Mouse (Mus musculus): ENCODE results near the gene Rasal1.

Gene Rasal1

GRCm38 (mm10) chr5:120622198-120622851, 26.3 kb upstream of the Rasal1 start:
- DNase-seq (ENCODE audit: low spot score): no peak

- DNase-seq (ENCODE audit: low spot score): no peak
These were observed 24.2 kb upstream of the Rasal1 start for GRCm38 (mm10) chr5:120624427-120624826.

GRCm38 (mm10) chr5:120626399-120626798, 22.2 kb upstream of the Rasal1 start:
- DNase-seq (ENCODE audit: low spot score): no peak

GRCm38 (mm10) chr5:120627515-120628300, 20.9 kb upstream of the Rasal1 start:
- no peak for DNase-seq (ENCODE audit: low spot score)

DNA sequence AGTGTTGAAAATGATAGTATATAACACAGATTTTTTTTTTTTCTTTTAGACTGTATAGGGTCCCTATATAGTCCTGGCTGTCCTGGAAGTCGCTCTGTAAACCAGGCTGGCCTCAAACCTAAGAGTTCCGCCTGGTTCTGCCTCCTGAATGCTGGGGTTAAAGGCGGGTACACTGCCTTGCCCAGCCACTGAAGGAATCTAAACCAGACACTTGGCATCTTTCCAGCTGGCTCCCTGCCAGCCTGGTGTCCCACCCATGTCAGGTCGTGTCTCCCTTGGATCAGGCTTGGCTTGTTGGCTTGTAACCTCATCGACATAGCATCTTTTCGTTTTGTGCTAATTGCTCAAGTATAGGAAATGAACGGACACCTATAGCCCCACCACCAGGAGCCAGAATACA, 20.0 kb upstream of the Rasal1 start:
- no peak for DNase-seq (ENCODE audit: low spot score)

GRCm38 (mm10) chr5:120631128-120631527, 17.5 kb upstream of the Rasal1 start:
- no peak for DNase-seq (ENCODE audit: low spot score)

GRCm38 (mm10) chr5:120631892-120632291, 16.7 kb upstream of the Rasal1 start:
- no peak for DNase-seq (ENCODE audit: low spot score)

DNA sequence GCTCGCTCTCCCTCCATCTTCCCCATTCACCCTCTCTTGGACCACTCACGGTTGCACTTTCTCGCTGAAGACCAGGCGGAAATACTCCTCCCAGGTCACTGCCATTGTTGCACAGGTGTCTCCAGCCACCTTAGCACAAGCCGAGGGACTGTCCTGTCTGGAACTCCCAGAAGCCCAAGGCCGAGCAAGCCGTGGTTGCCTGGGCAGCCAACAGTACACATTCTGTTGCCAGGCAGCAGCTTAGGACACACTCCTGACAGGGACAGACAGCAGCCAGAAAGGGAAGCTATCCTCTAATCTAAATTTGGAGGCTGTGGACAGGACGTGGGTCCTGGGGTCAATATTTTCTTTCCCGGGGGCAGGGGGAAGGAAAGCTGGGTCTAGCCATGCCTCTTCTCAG, 14.5 kb upstream of the Rasal1 start, which contains the start of gene Cfap73:
Cfap73 (minus strand) TSS at position 105 of the 400 bp plus-strand sequence.
- no peak for DNase-seq (ENCODE audit: low spot score)

- DNase-seq (ENCODE audit: low spot score): no peak
These were observed 13.8 kb upstream of the Rasal1 start for GRCm38 (mm10) chr5:120634860-120635259.

DNA sequence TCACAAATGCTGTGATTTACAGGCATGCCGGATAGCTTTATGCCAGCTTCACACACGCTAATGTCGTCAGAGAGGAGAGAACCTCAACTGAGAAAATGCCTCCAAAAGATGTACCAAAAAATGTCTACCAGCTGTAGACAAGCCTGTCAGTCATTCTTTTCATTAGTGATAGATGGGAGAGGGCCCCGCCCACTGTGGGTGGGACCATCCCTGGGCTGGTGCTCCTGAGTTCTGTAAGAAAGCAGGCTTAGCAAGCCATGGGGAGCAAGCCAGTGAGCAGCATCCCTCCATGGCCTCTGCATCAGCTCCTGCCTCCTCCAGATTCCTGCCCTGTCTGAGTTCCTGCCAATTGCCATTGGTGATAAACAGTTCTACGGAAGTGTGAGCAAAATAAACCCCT, 13.0 kb upstream of the Rasal1 start:
- no peak for DNase-seq (ENCODE audit: low spot score)

DNA sequence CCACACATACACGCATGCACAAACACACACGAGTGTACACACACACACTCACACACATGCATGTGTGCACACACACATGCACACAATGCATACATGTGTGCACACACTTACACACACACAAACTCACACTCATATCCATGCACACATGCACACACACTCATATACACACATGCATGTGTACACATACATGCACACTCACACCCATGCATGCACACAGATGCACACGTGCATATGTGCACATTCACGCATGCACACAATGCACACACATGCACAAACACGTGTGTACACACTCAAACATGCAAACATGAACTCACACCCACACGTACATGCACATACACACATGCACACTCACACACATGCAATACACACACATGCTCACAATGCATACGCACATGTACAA, 8.5 kb upstream of the Rasal1 start:
- DNase-seq (ENCODE audit: low spot score): no peak

DNA sequence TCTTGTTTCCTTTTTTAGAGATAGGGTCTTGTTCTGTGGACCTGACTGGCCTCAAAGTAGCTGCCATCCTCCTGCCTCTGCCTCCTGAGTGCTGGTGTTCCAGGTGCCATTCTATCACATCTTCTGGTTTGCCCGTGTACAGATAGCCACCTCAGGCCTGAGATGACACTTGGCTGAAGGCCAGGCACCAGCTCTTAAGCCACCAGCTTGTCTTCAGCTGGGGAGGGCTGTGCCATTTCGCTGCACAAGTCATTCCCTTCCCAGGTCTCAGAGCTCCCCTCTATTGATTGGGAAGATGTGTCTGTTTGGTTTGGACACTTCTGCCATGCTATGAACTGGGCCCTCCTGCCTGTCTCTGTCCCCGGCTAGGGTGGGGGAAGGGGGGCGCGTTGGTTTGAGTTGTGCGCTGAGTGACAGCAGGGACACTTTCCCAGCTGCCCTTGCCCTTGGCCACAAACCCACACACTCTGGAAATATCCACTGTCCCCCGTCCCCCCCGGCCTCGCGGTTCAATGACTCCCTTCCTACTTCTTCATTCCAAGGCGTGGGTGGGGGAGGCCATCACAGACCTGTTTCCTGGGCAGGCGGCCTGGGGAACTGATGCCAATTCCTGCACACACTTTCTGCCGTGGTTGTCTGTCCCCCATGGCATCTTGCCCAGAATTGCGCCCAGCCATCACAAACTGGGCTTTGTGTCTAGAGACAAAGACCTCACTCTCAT, 5.1 kb upstream of the Rasal1 start:
- no peak for DNase-seq (ENCODE audit: low spot score)

DNA sequence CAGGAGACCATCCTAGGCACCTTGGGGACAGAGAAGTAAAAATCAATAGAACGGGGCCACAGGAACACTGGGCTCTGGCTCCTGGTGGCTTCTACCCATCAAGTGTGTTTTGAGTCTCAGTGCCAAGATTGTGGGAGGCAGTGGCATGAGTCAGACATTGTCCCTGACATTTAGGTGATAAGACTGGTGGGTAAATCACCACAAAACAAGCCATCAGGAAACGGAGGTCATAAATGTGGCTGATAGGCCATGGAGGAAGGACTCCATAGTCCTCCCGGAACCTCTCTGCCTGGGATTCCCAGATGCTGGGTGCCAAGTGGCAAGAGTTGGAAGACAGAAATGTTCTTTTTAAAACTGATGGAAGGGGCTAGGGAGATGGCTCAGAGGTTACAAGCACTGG, 4.4 kb upstream of the Rasal1 start:
- DNase-seq (ENCODE audit: low spot score): no peak

GRCm38 (mm10) chr5:120645851-120646250, 2.8 kb upstream of the Rasal1 start:
- no peak for DNase-seq (ENCODE audit: low spot score)

DNA sequence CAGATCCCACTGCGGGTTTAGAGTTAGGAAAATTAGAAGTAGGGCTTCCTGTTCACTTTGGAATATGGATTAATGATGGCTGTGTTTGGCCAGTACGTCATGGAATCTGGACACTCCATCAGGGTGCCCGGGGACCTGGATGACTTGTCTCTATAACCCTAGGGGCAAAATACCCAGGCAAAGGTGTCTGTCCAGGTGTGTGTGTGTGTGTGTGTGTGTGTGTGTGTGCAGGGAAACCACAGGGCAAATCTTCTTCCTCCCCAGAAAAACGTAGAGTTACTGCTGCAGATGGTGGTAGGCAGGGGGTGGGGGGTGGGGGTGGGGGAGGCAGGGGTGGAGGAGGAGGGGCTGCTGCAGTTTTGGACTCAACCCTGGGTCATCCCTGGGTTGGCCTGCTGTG, 1.3 kb upstream of the Rasal1 start:
- no peak for DNase-seq (ENCODE audit: low spot score)

DNA sequence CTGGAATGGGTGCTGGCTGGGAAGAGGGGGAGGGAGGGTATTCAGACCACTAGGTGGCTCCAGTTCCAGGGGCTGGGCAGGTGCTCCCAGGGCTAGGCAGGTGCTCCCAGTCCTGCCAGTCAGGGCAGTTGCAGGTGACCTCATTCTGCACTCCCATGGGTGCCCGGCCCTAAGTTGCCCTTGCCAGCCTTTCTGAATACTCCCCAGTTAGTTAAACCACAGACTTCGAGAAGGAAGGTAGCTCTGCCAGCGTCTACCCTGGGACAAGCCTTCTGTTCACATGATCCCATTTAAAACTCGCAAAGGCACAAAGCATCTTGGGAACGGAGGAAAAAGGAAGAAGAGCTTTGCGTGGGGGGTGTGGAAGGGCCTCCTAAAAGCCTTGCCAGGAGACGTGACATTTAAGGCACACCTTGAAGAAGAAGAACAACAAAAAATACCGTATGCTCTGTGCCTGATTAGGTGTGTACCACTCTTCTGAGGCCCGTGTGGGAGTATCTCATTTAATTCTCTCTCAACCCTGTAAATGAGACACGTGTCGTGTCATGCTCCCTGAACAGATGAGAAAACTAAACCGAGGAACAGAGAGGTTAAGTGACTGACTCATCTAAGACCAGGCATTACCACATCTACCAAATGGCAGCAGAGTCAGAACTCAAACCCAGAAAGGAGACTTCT, 659 bp upstream of the Rasal1 start:
- no peak for DNase-seq (ENCODE audit: low spot score)

GRCm38 (mm10) chr5:120649374-120649933, 842 bp downstream of the Rasal1 start:
- DNase-seq (ENCODE audit: low spot score): peak; percentile 17

GRCm38 (mm10) chr5:120649938-120650337, 1.3 kb downstream of the Rasal1 start:
- no peak for DNase-seq (ENCODE audit: low spot score)

GRCm38 (mm10) chr5:120651230-120651629, 2.6 kb downstream of the Rasal1 start:
- DNase-seq (ENCODE audit: low spot score): no peak

- DNase-seq (ENCODE audit: low spot score): no peak
These were observed 4.5 kb downstream of the Rasal1 start for GRCm38 (mm10) chr5:120652915-120653701.

- DNase-seq (ENCODE audit: low spot score): no peak
These were observed 5.3 kb downstream of the Rasal1 start for GRCm38 (mm10) chr5:120653873-120654272.
